Mouse (Mus musculus) forebrain, postnatal 0 days (tissue): Measurements from ENCODE around the gene Creb3l1. TPM values are rescaled to one million over a fixed set of nuclear protein-coding genes. Genes with fewer than 3 reads are reported as not detected.

Source experiments
- ATAC-seq: fragments of 200-750 bp; cut with Nextera tagmentation; 2 replicates; pipeline ENCODE4 v1.8.0; 2017; ENCODE audit warnings: mild to moderate bottlenecking, moderate library complexity
- DNase-seq: peaks from one replicate; pipeline ENCODE4 v3.0.0-alpha.2; 2015
- H3K27ac ChIP-seq: fragments of 300-500 bp; sonication (generic); 2 replicates; pipeline ENCODE4 v1.5.1; 2014; ENCODE audit warnings: low read depth, mild to moderate bottlenecking, antibody characterized with exemption, low read length, moderate library complexity, mixed read lengths
- H3K27me3 ChIP-seq: fragments of 300-500 bp; sonication (generic); 2 replicates; pipeline ENCODE4 v1.6.1; 2014; ENCODE audit warnings: mild to moderate bottlenecking, low read length, mixed read lengths; ENCODE audit not compliant: insufficient read depth
- H3K36me3 ChIP-seq: fragments of 300-500 bp; sonication (generic); 2 replicates; pipeline ENCODE4 v1.6.1; 2014; ENCODE audit warnings: mild to moderate bottlenecking, moderate library complexity; ENCODE audit not compliant: insufficient read depth
- H3K4me1 ChIP-seq: fragments of 300-500 bp; sonication (generic); 2 replicates; pipeline ENCODE4 v1.6.1; 2014; ENCODE audit warnings: antibody characterized with exemption; ENCODE audit not compliant: insufficient read depth
- H3K4me2 ChIP-seq: fragments of 300-500 bp; sonication (generic); 2 replicates; pipeline ENCODE4 v1.6.1; 2014; ENCODE audit warnings: low read depth, mild to moderate bottlenecking, moderate library complexity
- H3K4me3 ChIP-seq: fragments of 300-500 bp; sonication (generic); 2 replicates; pipeline ENCODE4 v1.5.1; 2014; ENCODE audit warnings: low read depth, low read length, mixed read lengths
- H3K9ac ChIP-seq: fragments of 300-500 bp; sonication (generic); 2 replicates; pipeline ENCODE4 v1.6.1; 2014; ENCODE audit warnings: mild to moderate bottlenecking
- H3K9me3 ChIP-seq: fragments of 300-500 bp; sonication (generic); 2 replicates; pipeline ENCODE4 v1.6.1; 2016; ENCODE audit warnings: low read length
- CTCF ChIP-seq: sonication (generic); IDR thresholded peaks from 2 replicates; pipeline ENCODE4 v1.5.1; 2016; ENCODE audit warnings: antibody characterized with exemption, control low read depth, low read depth
- WGBS: fragments of 180-500 bp; shearing (Covaris S2); extraction: QIAGEN DNeasy Blood & Tissue Kit; methylation state at CpG from one replicate; pipeline ENCODE4 v1.1.7; 2014; 5-methylcytosine and 5-hydroxymethylcytosine counted together
- polyA plus RNA-seq: library from polyadenylated mRNA; unstranded; fragments of >200 nt; fragmentation: Nextera tagmentation; extraction: Ambion mirVana; gene quantifications from 2 replicates; pipeline ENCODE4 v1.2.1, GENCODE M21; 2015
- total RNA-seq: library from RNA; depleted of rRNA; stranded (reverse); fragments of >200 nt; gene quantifications from 2 replicates; pipeline ENCODE4 v1.2.3, GENCODE M21; 2014

Creb3l1 gene
- total and polyA plus RNA-seq, 2 experiments from 2014 or later = 2.0 to 2.9 TPM

GRCm38 (mm10) chr2:91986071-91986470 lies 38.2 kb downstream of the Creb3l1 start:
- peak; percentile 46 for TF ChIP-seq CTCF
- ATAC-seq = peak; percentile 32; the same call in 1 of the 2 replicates

GRCm38 (mm10) chr2:91984906-91985525 lies 39.3 kb downstream of the Creb3l1 start:
- DNase-seq = no peak
- ATAC-seq = no peak
- no peak for TF ChIP-seq CTCF
- Histone ChIP-seq H3K36me3 (no peaks in the 10 kb centered on the region), H3K27me3 (no peaks in the 10 kb centered on the region), H3K9ac (no peak overlapping the region), H3K27ac (no peak overlapping the region), H3K4me3 (no peak overlapping the region), H3K4me2 (peak overlapping the region; percentile 38), H3K9me3 (no peaks in the 10 kb centered on the region), H3K4me1 (0 out of 2 replicates have a peak, but pooled peaks cover 3% of the 10 kb centered on the region)
- 44% methylated on average over 9 of the region's 9 CpGs for WGBS

More at GRCm38 (mm10) chr2:91986071-91986470, 38.2 kb downstream of the Creb3l1 start:
- H3K27me3 ChIP-seq = no peaks in the 10 kb centered on the region
- no peaks in the 10 kb centered on the region for H3K9me3 ChIP-seq
- no peaks in the 10 kb centered on the region for H3K36me3 ChIP-seq
- no peak for DNase-seq
- H3K4me3 ChIP-seq = no peak overlapping the region
- H3K4me2 ChIP-seq = no peak overlapping the region
- H3K4me1 ChIP-seq = 0 out of 2 replicates have a peak, but pooled peaks cover 3% of the 10 kb centered on the region
- 8% methylated on average over 5 of the region's 5 CpGs for WGBS
- no peak overlapping the region for H3K9ac ChIP-seq
- no peak overlapping the region for H3K27ac ChIP-seq

- TF ChIP-seq CTCF = no peak
- Histone ChIP-seq H3K9ac (no peak overlapping the region), H3K9me3 (no peaks in the 10 kb centered on the region), H3K4me1 (0 out of 2 replicates have a peak, but pooled peaks cover 3% of the 10 kb centered on the region), H3K4me3 (no peak overlapping the region), H3K36me3 (no peaks in the 10 kb centered on the region), H3K4me2 (peak overlapping the region; percentile 38), H3K27ac (no peak overlapping the region), H3K27me3 (no peaks in the 10 kb centered on the region)
- 1% methylated on average over 10 of the region's 13 CpGs for WGBS
- ATAC-seq = peak; percentile 69
- no peak for DNase-seq
These were observed 39.9 kb downstream of the Creb3l1 start for GRCm38 (mm10) chr2:91984439-91984838.

GRCm38 (mm10) chr2:91980830-91981229 lies 43.5 kb downstream of the Creb3l1 start:
- TF ChIP-seq CTCF = no peak
- Histone ChIP-seq H3K4me2 (no peak overlapping the region), H3K27me3 (0 out of 2 replicates have a peak, but pooled peaks cover 4% of the 10 kb centered on the region), H3K9me3 (no peaks in the 10 kb centered on the region), H3K9ac (no peak overlapping the region), H3K4me3 (no peak overlapping the region), H3K36me3 (no peaks in the 10 kb centered on the region), H3K27ac (no peak overlapping the region), H3K4me1 (peaks cover 16% of the 10 kb centered on the region)
- DNase-seq = no peak
- ATAC-seq = no peak
- 59% methylated on average over 5 of the region's 5 CpGs for WGBS

GRCm38 (mm10) chr2:91980245-91980644 lies 44.1 kb downstream of the Creb3l1 start:
- DNase-seq (no peak), ATAC-seq (peak; percentile 21; the same call in 1 of the 2 replicates)
- Histone ChIP-seq H3K27me3 (peaks cover 6% of the 10 kb centered on the region; the same call in 1 of the 2 replicates), H3K4me3 (no peak overlapping the region), H3K4me2 (no peak overlapping the region), H3K27ac (peak overlapping the region; percentile 40), H3K4me1 (peaks cover 20% of the 10 kb centered on the region), H3K9me3 (no peaks in the 10 kb centered on the region), H3K36me3 (no peaks in the 10 kb centered on the region), H3K9ac (no peak overlapping the region)
- WGBS = 18% methylated on average over 4 of the region's 4 CpGs
- no peak for TF ChIP-seq CTCF

GRCm38 (mm10) chr2:91978547-91978946 lies 45.8 kb downstream of the Creb3l1 start:
- H3K9me3 ChIP-seq = no peaks in the 10 kb centered on the region
- H3K27me3 ChIP-seq = peaks cover 10% of the 10 kb centered on the region
- H3K4me1 ChIP-seq = peaks cover 17% of the 10 kb centered on the region
- H3K4me3 ChIP-seq = no peak overlapping the region
- ATAC-seq (0 out of 2 replicates have a peak, but pooled peaks have one; percentile 6), DNase-seq (no peak)
- no peak overlapping the region for H3K4me2 ChIP-seq
- H3K36me3 ChIP-seq = no peaks in the 10 kb centered on the region
- no peak overlapping the region for H3K27ac ChIP-seq
- no peak for TF ChIP-seq CTCF
- 14% methylated on average over 2 of the region's 2 CpGs for WGBS
- no peak overlapping the region for H3K9ac ChIP-seq

- H3K4me2 ChIP-seq = no peak overlapping the region
- H3K36me3 ChIP-seq = no peaks in the 10 kb centered on the region
- peaks cover 10% of the 10 kb centered on the region for H3K27me3 ChIP-seq
- DNase-seq (no peak), ATAC-seq (no peak)
- no peak overlapping the region for H3K27ac ChIP-seq
- no peak for TF ChIP-seq CTCF
- no peak overlapping the region for H3K9ac ChIP-seq
- WGBS = 85% methylated on average over 4 of the region's 4 CpGs
- no peak overlapping the region for H3K4me3 ChIP-seq
- H3K4me1 ChIP-seq = peaks cover 17% of the 10 kb centered on the region
- no peaks in the 10 kb centered on the region for H3K9me3 ChIP-seq
These were observed 46.3 kb downstream of the Creb3l1 start for GRCm38 (mm10) chr2:91977960-91978359.
